Mouse (Mus musculus) retina, adult 2 months (tissue): ENCODE results near the gene Fam214b.

Experiments
- DNase-seq: peaks from one replicate; pipeline ENCODE4 v3.0.0-alpha.2; 2012; ENCODE audit warnings: low read depth, low spot score

Fam214b gene

DNA sequence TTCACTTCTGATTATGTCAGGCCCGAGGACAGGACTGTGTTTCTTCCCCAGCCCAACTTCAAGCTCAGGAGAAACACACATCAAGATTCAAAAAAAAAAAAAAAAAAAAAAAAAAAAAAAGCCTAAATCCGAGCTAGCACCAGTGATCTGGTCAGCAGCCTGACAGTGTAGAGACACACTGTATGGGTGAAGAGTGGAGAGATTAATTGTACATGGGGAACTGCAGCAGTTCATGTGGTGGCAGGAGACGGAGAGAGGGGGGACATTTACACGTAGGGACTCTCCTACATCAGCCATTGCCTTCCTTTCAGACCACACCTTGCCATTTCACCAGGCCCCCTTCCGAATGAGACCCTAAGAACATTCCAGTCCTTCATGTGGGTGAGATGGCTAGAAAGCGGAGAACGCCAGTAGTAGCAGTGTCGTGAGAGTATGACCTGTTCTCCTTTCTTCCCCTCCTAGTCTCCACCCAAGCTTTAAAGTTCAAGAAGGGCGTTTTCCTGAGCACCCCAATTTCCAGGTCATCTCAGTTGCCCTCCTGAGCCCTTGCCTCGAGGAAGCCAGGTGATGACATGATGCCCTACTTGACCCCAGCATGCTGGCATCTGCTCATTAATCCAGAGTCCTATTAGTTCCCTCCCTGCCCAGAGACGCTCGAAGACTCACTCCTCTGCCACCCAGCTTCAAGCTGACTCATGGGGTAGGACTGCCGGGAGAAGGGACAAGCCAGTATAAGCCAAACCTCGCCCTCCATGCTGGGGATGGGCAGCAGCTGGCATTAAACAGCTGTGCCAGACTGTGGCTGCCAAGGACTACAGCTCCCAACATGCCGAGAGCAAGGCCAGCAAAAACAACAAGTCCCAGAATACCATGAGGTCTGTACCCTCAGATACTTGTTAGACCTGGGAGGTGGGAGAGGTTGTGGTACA is 7.2 kb downstream of the Fam214b start:
- no peak for DNase-seq

DNA sequence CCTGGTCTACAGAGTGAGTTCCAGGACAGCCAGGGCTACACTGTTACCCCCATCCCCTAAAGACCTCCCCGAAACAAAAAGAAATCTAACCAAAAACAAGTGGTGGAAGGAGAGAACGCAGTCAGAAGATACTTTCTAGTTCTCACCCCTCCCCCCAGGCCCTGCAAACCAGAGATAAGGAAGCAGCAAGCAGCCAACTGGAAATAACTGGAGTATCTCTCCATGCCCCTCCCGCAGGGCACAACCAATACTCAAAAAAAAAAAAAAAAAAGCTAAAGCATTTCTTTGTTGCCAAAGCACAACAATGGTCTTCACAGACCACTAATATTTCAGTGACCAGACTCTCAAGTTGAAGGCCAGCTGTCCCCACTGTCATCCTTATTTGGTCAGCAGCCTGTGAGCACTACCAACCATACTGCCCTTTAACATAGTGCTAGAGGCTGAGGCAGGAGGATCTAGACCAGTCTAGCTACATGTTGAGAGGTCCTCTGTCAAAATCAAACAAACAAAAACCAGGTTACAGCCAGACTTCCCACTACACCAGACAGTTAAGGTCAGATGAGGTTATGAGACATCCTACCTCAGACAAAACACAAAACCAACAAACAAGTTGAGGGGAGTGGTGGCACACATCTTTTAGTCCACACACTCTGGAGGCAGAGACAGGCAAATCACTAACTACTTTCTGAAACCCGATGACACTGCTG is 8.0 kb downstream of the Fam214b start:
- no peak for DNase-seq

DNA sequence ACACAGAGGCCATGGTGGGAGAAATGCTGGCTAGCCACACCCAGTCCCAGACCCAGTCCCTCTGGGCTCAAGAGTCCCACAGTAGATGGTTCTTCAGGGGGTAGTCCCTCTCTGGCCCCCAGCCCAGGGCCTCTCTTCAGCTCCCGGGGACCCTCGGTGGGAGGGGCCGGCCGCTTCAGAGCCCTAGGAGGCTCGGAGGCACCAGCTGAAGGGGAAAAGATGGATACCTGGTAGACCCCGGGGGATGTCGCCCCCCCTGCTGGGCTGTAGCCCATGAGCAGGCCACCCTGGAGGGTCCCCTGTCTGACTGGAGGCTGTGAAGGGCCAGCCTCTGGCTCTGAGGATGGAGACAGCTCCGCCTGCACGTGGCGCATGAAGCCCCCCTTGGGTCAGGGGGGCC is 9.7 kb downstream of the Fam214b start:
- no peak for DNase-seq

DNA sequence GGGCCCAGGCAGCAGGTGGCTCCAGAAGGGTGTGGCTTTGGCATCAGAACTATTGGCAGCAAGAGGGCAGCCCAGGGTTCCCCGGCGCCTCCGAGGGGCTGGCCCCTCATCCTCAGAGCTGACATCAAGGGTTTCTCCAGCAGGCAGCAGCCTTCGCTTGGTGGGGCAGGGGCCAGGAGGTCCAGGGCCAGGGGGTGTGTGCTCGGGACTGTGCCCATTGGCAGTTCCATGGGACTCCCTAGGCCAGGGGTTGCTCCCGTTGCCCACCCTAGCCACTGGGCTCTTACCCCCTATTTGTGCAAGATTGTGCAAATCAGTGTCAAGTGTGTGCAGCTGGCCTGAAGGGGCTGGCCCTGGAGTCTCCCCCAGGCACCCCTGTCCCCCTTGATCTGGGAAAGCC is 10.2 kb downstream of the Fam214b start:
- no peak for DNase-seq

DNA sequence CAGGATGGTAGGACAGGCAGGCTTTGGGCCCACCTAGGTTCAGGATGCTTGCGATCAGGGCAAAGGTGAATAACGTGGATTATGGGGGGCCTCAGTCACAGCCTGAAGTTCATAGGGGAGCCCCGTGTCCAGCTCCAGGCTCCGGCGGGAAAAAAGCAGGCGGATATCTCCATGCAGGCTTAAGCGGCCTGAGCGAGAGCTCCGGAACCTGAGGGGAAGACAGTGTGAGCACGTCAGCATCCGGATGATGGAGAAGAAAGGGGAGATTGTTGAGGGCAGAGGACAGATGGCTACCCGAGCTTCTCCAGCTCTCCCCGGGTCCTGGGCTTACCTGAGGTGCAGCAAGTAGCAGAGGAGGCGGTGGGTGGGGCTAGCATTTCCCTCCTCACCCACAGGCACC is 12.5 kb downstream of the Fam214b start:
- DNase-seq: no peak

DNA sequence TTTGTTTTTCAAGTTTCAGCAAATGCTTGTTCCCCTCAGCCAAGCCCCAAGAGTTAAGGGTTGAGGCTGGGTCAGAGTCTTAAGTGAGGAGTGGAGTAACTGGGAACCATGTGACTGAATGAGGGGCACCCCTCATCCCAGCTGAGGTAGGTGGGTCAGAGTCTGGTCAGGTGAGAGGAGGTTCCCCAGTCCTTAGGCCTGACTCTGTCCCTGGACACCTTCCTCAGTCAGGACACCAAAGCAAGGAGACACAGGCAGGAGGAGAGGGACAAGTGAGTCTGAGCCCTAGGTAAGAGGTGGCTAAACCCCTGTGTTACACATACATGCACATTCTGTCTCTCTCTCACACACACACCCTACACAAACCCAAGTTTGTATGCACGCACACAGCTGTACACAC is 13.5 kb downstream of the Fam214b start:
- DNase-seq: no peak

DNA sequence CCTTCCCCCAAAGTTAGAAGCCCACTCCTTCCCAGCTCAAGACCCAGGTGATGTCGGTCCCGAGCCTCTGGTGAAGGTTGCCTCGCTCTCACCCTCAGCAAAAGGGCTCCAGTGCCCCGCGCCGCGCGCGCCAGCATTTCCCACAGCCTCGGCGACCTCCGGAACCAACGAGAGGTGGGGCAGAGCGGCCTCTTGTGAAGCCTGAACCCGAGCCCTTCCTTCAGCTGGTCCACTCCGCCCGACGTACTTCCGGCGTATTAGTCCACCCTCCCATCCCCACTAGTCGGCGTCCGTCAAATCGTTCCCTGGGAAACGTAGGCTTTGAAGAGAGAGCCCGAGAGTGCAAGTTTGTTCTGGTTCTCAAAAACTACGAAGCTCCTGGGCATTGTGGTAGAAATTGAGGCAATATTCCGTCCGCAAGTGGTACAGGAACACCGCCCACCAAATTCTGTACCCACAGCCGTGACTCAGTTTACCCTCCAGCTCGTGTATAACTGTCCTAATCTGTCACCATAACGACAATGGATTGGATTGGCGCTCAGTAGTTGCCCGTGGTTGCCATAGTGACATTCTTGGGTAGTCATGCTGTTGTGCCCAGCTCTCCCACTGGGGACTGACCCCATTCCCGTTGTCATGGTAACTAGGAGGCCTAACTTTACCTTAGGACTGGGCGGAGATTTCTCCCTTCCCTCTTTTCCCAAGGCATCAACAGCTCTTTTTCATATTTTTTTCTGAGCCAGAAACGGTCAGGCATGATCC is 14.6 kb downstream of the Fam214b start, which contains the start of gene Stoml2:
Gene Stoml2, minus strand, starts transcription at position 474 of the 759 bp plus-strand sequence.
- DNase-seq: peak; percentile 92

DNA sequence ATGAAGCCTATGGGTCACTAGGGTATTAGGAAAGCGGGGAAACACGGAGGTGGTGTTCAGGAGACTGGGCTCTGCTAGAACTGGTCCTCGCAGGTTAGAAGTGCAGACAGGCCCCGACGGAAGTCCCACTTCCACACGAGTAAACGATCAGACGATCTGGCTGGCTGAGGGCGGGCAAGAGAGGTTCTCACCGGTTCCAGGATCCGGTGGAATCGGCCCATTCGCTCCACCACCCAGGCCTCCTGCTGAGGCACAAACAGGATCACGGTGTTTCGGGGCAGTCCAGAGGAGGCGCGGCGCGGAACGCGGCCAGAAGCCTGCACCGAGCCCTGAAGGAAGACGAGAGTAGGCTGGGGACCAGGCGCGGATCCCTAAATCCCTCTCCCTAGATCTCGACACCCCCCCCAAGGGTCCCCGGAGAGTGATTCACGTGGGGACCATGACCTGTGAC is 15.2 kb downstream of the Fam214b start:
- no peak for DNase-seq

DNA sequence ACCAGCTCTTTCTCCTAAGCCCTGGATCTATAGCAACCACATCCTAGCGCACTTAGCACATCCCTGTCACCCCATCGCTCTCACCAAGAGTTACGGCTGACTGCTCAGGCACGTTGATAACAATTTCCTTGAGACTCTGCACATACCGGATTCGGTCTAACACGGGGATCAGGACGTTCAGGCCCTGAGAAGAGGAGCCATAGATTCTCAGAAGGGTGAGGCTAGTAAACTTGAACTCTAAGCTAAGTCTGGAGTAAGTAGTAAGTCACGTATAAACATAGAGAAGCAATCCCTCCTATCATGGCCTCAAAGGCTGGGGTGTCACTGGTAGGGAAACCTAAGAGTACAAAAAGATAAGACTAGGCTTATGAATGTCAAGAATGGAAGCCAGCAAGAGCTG is 15.7 kb downstream of the Fam214b start:
- DNase-seq: no peak

DNA sequence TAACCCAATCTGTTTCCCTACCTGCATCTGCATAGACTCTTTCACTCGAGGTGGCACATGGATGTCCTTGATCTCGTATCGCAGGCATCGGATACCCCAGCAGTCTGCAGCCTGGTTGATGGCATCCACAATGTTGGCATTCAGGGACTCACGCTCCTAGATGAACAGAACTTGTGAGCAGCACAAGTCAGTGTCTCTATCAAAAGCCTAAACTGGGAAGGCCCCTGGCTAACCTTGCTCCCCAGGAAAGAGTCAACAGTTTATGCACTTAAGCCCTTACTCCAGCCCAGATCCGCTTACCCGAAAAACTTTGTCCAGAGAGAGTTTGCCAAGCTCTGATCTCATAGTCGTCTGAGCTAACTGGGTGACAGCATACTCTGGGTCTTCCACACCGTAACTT is 16.3 kb downstream of the Fam214b start:
- DNase-seq: no peak

DNA sequence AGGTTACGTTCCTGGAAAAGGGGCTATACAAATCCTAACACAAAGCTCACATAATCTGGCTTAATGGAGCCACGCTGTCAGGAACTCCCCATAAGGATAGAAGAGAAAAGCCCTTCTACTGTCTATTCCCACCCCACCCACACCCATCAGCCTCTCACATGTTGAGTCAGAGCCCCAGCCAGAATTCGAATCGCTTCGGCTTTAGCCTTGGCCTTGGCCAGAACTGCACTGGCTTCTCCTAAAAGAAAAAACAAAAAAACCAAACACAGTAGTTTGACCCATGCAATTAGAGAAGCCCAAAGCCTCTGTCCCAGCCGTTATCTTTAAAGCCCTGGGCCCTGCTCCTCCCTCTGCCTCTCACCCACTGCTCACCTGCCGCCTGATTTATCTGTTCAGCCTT is 16.9 kb downstream of the Fam214b start:
- no peak for DNase-seq

DNA sequence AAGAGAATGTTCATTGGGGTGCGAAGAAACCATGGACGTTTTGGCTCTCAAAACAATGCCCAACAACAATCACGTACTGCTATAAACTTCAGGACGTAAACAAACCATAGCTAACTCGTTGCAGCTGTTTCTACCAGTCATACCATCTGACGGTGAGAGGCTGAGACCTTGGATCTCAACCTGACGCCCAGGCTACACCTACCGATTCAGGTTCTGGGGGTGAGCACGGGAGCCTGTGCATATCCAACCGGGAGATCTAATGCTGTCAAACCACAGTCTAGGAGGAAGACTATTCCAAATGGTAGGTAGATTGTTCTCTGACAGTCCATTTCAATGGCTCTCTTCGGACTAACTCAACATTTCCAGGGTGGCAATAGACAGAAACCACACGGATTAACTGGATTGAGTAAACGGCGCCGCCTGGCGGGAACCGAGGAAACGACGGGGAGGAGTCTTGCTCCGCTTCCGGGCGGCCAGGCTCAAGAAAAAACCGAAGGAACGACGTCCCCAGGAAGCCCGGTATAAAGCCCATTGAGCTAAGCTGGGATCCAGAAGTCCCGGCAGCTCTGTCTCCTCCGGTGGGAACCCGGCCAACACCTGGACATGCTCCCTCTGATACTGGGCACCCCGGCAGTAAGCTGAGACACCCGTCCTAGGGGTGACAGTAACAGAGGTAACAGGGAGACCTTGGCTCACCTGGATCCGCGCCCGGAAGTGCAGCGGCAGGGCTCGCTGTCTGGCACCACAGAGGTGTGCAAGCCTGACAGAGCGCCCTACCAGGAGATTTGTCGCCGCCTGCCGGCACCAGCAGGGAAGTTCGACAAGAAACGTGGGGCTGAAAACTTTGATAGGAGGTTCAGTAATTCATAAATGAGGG is 20.7 kb downstream of the Fam214b start, which contains the start of gene Pigo:
Gene Pigo, minus strand, starts transcription at position 736 of the 877 bp plus-strand sequence.
- peak; percentile 82 for DNase-seq

DNA sequence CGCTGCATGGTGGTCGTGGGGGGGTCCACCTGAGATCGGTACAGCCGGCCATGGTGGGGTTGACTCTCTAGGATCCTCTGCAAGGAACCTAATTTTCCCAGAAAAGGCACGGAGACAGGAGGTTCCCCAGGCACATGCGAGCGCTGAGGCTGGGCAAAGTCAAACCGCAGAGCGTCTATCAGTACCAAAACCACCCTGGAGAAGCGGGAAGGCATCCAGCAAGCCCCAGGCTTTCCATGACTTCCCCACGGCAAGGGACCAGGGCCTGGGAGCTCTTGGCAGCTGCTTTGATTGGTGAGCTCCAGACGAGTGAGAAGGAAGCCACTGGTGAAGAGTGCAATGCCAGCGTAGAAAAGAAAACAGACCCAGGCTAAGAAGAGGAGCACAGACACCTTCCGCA is 21.3 kb downstream of the Fam214b start:
- DNase-seq: no peak

DNA sequence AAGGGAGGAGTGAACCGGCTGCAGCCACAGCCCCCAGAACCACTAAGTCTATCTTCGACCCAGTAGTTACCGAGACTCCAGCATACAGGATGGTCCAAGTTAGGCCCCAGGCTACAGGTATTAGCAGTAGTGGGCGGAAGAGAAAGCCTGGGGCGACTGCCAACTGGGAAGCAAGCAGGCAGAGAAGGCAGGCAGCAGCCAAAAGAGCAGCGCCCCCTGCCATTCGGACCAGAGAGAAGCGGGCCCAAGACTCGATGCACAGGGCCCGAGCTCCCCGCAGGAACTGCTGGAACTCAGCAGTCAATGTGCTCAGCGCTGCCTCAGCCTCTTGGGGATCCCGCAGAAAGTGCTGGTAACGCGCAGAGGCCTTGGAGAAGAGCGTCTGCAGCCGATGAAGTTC is 24.7 kb downstream of the Fam214b start:
- no peak for DNase-seq

DNA sequence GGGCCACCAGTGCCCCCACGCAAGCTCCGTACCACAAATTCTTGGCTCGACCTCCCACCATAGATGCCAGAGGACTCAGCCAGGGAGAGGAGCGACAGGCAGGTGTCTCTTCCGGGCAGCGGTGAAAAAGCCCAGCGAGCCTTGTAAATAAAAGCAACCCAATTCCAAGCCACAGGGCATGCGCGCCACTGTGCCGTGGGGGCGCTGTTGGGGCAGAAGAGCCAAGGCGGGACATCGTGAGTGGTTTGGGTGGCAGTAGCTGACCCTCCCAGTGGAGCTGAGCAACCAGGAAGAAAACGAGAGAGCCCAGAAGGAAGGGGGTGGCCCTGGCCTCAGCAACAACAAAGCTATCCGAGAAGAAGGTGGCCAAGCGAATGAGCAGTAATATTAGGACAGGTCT is 25.1 kb downstream of the Fam214b start:
- no peak for DNase-seq

DNA sequence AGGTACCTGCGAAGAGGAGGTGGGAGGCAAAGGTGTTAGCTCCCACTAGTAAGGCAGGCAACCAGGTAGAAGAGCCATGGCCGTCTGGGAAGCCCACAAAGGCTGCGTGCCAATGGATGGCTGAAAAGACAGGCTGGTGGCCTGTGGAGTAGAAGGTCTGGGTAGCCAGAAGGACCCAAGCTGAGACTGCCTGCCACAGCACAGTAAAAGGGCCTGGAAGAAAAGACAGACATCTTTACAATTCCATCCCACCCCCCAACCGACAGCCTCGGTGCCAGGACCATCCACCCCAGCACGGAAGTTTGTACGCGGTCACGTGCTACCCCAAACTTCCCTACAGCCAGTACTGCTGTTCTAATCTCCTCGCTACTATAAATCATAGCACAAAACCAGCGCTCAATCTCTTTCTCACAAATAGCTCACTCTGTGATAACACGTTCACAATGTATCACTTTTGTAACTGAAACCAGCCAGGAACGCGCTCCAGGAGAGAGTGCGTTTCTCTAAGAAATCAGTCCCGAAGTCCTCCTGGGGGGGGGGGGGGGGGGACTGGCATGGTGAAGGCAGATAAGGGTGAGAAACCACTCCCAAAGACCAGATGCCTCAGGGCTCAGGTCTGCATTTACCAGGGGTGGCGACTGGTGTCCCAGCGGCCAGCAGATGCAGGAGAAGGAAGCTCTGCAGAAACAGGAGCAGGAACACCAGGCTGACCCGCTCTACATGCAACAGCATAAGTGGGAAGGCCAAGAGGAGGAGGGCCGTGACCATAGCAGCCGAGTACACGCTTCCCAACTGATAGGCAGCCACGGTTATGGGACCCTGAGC is 26.2 kb downstream of the Fam214b start:
- DNase-seq: no peak

DNA sequence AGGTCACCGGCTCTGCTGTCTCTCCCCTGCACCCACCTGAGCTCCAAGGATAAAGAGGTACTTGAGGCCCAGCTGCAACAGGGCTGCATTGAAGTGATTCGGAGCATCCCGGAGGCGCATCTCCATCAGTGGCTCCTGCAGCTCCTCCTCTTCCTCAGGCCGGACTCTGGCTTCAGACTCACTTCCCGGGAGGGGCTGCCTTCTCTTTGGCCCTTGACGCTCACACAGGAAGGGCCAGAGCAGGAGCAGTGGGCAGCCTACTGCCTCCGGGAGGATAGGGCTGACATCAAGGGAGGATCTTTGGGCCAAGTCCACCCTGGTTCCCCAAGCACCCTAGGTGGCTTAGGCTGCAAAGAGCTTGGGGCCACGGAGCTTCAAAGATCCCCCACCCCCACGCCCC is 26.8 kb downstream of the Fam214b start:
- no peak for DNase-seq

DNA sequence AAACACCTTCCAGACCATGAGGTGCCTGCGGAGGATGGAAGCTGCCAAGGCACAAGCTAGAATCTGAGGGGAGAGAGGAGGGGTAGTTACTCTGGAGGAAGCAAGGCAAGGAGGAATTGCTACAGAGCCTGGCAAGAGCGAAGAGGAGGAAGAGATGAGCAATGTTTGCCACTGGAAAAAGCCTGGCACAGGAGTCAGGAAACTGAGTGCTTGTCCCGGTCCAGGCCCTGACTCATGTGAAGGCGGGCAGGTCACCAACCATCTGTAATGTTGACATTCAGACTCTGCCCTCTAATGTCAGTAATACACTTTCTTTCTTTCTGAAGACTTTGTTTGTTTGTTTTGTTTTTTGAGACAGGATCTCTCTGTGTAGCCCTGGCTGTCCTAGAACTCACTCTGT is 27.9 kb downstream of the Fam214b start:
- no peak for DNase-seq

DNA sequence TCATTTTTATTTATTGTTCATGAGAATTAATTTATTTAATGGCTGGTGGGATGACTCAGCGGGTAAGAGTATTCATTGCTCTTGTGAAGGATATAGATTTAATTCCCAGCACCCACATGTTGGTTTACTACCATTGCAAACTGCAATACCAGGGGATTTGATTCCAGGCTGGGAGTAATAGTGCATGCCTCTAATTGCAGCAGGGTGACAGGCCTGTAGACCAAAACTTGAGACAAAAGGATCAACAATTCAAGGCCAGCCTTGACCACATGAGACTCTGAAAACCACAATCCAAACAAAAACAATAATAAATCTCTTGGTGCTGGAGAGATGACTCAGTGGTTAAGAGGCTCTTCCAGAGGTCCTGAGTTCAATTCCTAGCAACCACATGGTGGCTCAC is 33.9 kb downstream of the Fam214b start:
- no peak for DNase-seq
